In the genomic region with DNA sequence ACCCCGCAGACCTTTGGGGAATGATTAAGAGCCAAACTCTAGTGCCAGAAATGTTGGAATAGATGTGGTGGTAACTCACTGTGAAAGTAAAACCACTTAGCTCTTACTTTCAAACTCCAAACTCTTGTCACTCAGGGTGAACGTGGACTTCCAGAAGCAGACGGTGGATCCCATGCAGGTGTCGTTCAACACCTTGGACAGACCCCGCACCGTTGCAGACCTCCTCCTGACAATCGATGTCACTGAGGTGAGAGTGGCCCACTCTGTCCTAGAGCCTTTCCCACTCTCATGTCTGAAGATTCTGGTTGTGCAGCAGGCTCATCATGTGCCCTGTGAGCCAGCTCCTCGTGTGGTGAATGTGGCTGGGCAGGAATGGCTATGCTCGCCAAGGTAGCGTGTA, we compare ENCODE assay signal across 36 mouse cellular contexts. TPM values are rescaled to one million over a fixed set of nuclear protein-coding genes. Genes with fewer than 3 reads are reported as not detected.
"Had no signal": no experiment of that assay in that cellular context is flagged by ENCODE, and none has a peak within 500 bp of the region (broad histone marks: within the 10 kb centered on the region; RNA-seq: fewer than 3 reads in every experiment).

No protein-coding gene starts in this region.

- DNase-seq: cerebellum, adult 8-10 months; cerebellum, adult 9-10 months; cerebellum, adult 9-11 months; cerebellum, postnatal 10 days; cerebellum, postnatal 14 days; cerebellum, postnatal 25 days; cerebellum, postnatal 36 days; embryo, embryonic 11 days; forebrain, postnatal 0 days; gastrocnemius, adult 2 months; gastrocnemius, postnatal 10 days; gastrocnemius, postnatal 14 days; gastrocnemius, postnatal 25 days; heart, adult 18-20 months; heart, adult 2 months had no signal

- H3K27ac ChIP-seq: embryonic facial prominence, embryonic 10.5 days; embryonic facial prominence, embryonic 12.5 days; embryonic facial prominence, embryonic 13.5 days; embryonic facial prominence, embryonic 15.5 days; forebrain, embryonic 10.5 days; forebrain, embryonic 12.5 days; forebrain, embryonic 13.5 days; forebrain, embryonic 15.5 days; gastrocnemius, adult 2 months; heart, adult 2 months had no signal

- H3K36me3 ChIP-seq: embryonic facial prominence, embryonic 10.5 days; embryonic facial prominence, embryonic 12.5 days; embryonic facial prominence, embryonic 13.5 days; embryonic facial prominence, embryonic 15.5 days; forebrain, embryonic 10.5 days; forebrain, embryonic 12.5 days; forebrain, embryonic 15.5 days had no signal

- H3K4me3 ChIP-seq: embryonic facial prominence, embryonic 10.5 days; embryonic facial prominence, embryonic 12.5 days; embryonic facial prominence, embryonic 13.5 days; embryonic facial prominence, embryonic 15.5 days; erythroblast, embryonic 14.5 days; forebrain, embryonic 10.5 days; forebrain, embryonic 12.5 days; forebrain, embryonic 13.5 days; forebrain, embryonic 15.5 days; gastrocnemius, adult 2 months; heart, adult 2 months had no signal

- H3K27me3 ChIP-seq: embryonic facial prominence, embryonic 12.5 days; embryonic facial prominence, embryonic 13.5 days; embryonic facial prominence, embryonic 15.5 days; forebrain, embryonic 12.5 days; forebrain, embryonic 13.5 days; forebrain, embryonic 15.5 days had no signal

- H3K4me1 ChIP-seq: embryonic facial prominence, embryonic 10.5 days; embryonic facial prominence, embryonic 12.5 days; embryonic facial prominence, embryonic 13.5 days; embryonic facial prominence, embryonic 15.5 days; forebrain, embryonic 10.5 days; forebrain, embryonic 12.5 days; forebrain, embryonic 13.5 days; forebrain, embryonic 15.5 days had no signal

- H3K9ac ChIP-seq: embryonic facial prominence, embryonic 12.5 days; embryonic facial prominence, embryonic 13.5 days; embryonic facial prominence, embryonic 15.5 days; forebrain, embryonic 12.5 days; forebrain, embryonic 13.5 days; forebrain, embryonic 15.5 days; forebrain, postnatal 0 days had no signal

- H3K9me3 ChIP-seq: embryonic facial prominence, embryonic 10.5 days; embryonic facial prominence, embryonic 12.5 days; embryonic facial prominence, embryonic 13.5 days; embryonic facial prominence, embryonic 15.5 days; forebrain, embryonic 10.5 days; forebrain, embryonic 12.5 days; forebrain, embryonic 13.5 days; forebrain, embryonic 15.5 days had no signal

RNA-seq across cellular contexts. Expression of a gene that starts 58.1 kb away (rescaled TPM):
- total RNA-seq: common myeloid progenitor, adult 5-6 weeks; gastrocnemius, adult 18-20 months; gastrocnemius, adult 2 months; gastrocnemius, adult 8-10 months; gastrocnemius, postnatal 10 days; gastrocnemius, postnatal 14 days; gastrocnemius, postnatal 25 days; gastrocnemius, postnatal 36 days; gastrocnemius, postnatal 4 days; granulocyte monocyte progenitor cell, adult 5-6 weeks had no signal
- polyA plus RNA-seq: embryonic facial prominence, embryonic 10.5 days; embryonic facial prominence, embryonic 11.5 days; embryonic facial prominence, embryonic 12.5 days; embryonic facial prominence, embryonic 13.5 days; embryonic facial prominence, embryonic 14.5 days; embryonic facial prominence, embryonic 15.5 days; erythroblast, embryonic 14.5 days; forebrain, embryonic 10.5 days; forebrain, embryonic 11.5 days; forebrain, embryonic 12.5 days; forebrain, embryonic 13.5 days; forebrain, embryonic 14.5 days; forebrain, embryonic 15.5 days; forebrain, embryonic 16.5 days; gonadal fat pad, adult 2 months; heart, adult 2 months had no signal
